Comparison of ENCODE assay signal across 13 mouse cellular contexts in genomic region chr13:54218341-54218740, GRCm38 (mm10). TPM values are rescaled to one million over a fixed set of nuclear protein-coding genes. Genes with fewer than 3 reads are reported as not detected.
DNase-seq lines count a peak whose midpoint lies in the region; ATAC-seq and TF ChIP-seq lines count a peak whose summit lies in the region.
"Had no signal": no experiment of that assay in that cellular context is flagged by ENCODE, and none has a peak within 500 bp of the region (broad histone marks: within the 10 kb centered on the region; RNA-seq: fewer than 3 reads in every experiment).

No protein-coding gene starts in this region.

- no peak for TF ChIP-seq CTCF in midbrain, postnatal 0 days (IDR thresholded peaks at IDR 0.05)

- 64% methylated on average over 1 of the region's 1 CpGs for WGBS in midbrain, postnatal 0 days

- H3K4me1 ChIP-seq in megakaryocyte, embryonic 14.5 days, result peaks cover 58% of the 10 kb centered on the region
- no peaks in the 10 kb centered on the region for H3K4me1 ChIP-seq in midbrain, postnatal 0 days (ENCODE audit: insufficient read depth, low read length)
- H3K4me1 ChIP-seq: embryonic facial prominence, embryonic 13.5 days; heart, embryonic 15.5 days; intestine, embryonic 15.5 days had no signal

- ATAC-seq in midbrain, postnatal 0 days (ENCODE audit: low FRiP score), result no peak
- ATAC-seq: activated CD4-positive, CD25-positive, alpha-beta regulatory T cell, adult 4 months; intestine, embryonic 15.5 days had no signal

- H3K4me3 ChIP-seq in megakaryocyte, embryonic 14.5 days (replicated peaks), result peak overlapping the region; percentile 30
- no peak overlapping the region for H3K4me3 ChIP-seq in midbrain, postnatal 0 days (ENCODE audit: low read depth, low read length)
- H3K4me3 ChIP-seq: embryonic facial prominence, embryonic 13.5 days; heart, embryonic 15.5 days; intestine, embryonic 15.5 days had no signal

- no peaks in the 10 kb centered on the region for H3K36me3 ChIP-seq in megakaryocyte, embryonic 14.5 days (replicated peaks; ENCODE audit: low read length)
- peaks cover 3% of the 10 kb centered on the region; the same call in 1 of the 2 replicates for H3K36me3 ChIP-seq in midbrain, postnatal 0 days (ENCODE audit: insufficient read depth, low read length)
- H3K36me3 ChIP-seq: embryonic facial prominence, embryonic 13.5 days; heart, embryonic 15.5 days; intestine, embryonic 15.5 days had no signal

- no peak overlapping the region for H3K4me2 ChIP-seq in midbrain, postnatal 0 days (ENCODE audit: low read depth, low read length, poor library complexity, severe bottlenecking)
- H3K4me2 ChIP-seq: embryonic facial prominence, embryonic 13.5 days; heart, embryonic 15.5 days; intestine, embryonic 15.5 days had no signal

- H3K27me3 ChIP-seq in megakaryocyte, embryonic 14.5 days (replicated peaks), result peaks cover 64% of the 10 kb centered on the region
- no peaks in the 10 kb centered on the region for H3K27me3 ChIP-seq in midbrain, postnatal 0 days (ENCODE audit: insufficient read depth, low read length)
- H3K27me3 ChIP-seq: intestine, embryonic 15.5 days had no signal

- H3K9ac ChIP-seq in midbrain, postnatal 0 days (replicated peaks; ENCODE audit: low read length, poor library complexity, severe bottlenecking), result no peak overlapping the region
- H3K9ac ChIP-seq: embryonic facial prominence, embryonic 13.5 days; heart, embryonic 15.5 days; intestine, embryonic 15.5 days had no signal

- H3K27ac ChIP-seq in midbrain, postnatal 0 days (ENCODE audit: low read depth, low read length), result no peak overlapping the region
- H3K27ac ChIP-seq: embryonic facial prominence, embryonic 13.5 days; heart, embryonic 15.5 days; intestine, embryonic 15.5 days had no signal

- DNase-seq in layer of hippocampus, adult 9-11 months, result peak; percentile 81
- no peak for DNase-seq in layer of hippocampus, postnatal 10 days (ENCODE audit: low spot score in 2 of 2)
- peak; percentile 73 to 80 for DNase-seq in B cell, adult 2 months
- peak; percentile 5 for DNase-seq in c-Kit-positive CD71-positive TER-119-positive erythroid progenitor cells, embryonic 14.5 days (ENCODE audit: low spot score)
- DNase-seq in midbrain, postnatal 0 days (ENCODE audit: low spot score), result no peak
- DNase-seq in thymus, adult 18-20 months, result no peak
- no peak for DNase-seq in adrenal gland, adult 8-10 months
- DNase-seq: cerebellum, adult 18-20 months had no signal

- peaks cover 7% of the 10 kb centered on the region; the same call in 1 of the 2 replicates for H3K9me3 ChIP-seq in megakaryocyte, embryonic 14.5 days
- no peaks in the 10 kb centered on the region for H3K9me3 ChIP-seq in midbrain, postnatal 0 days (ENCODE audit: low read length)
- H3K9me3 ChIP-seq: embryonic facial prominence, embryonic 13.5 days; heart, embryonic 15.5 days; intestine, embryonic 15.5 days had no signal

RNA-seq across cellular contexts. Expression of gene Hrh2, which starts 26.4 kb away (rescaled TPM):
- 1 to 10 TPM; 4.4 to 4.7 TPM for total RNA-seq in layer of hippocampus, postnatal 10 days (2021)
- polyA plus RNA-seq in megakaryocyte, embryonic 14.5 days (2012; ENCODE audit: insufficient read depth, low replicate concordance), result 0.22 TPM in 1 of 2 replicates, not detected in the other
- total RNA-seq in midbrain, postnatal 0 days (2014; rRNA removed), result 2.0 and 2.3 TPM in 2 replicates
- polyA plus RNA-seq in midbrain, postnatal 0 days (2015; fragmentation: Nextera tagmentation; extraction: Ambion mirVana), result 1.2 and 1.5 TPM in 2 replicates
- under 1 TPM; 0.10 to 0.48 (median 0.34) TPM for total RNA-seq in adrenal gland, adult 8-10 months (2022)
- polyA plus RNA-seq: embryonic facial prominence, embryonic 13.5 days had no signal

Comparison
In these comparisons a context has a peak if more than half of its experiments do, and no peak if none do; other contexts are left out.
1. DNase-seq: peak in layer of hippocampus, adult 9-11 months (single experiment), B cell, adult 2 months (2 of 2) and c-Kit-positive CD71-positive TER-119-positive erythroid progenitor cells, embryonic 14.5 days (single experiment); none in layer of hippocampus, postnatal 10 days (0 of 2), midbrain, postnatal 0 days (single experiment), thymus, adult 18-20 months (0 of 2) and adrenal gland, adult 8-10 months (single experiment).